Mouse (Mus musculus) lung, embryonic 15.5 days (tissue): ENCODE measurements around the gene Zfp512b. TPM values are rescaled to one million over a fixed set of nuclear protein-coding genes. Genes with fewer than 3 reads are reported as not detected.
A peak's percentile ranks its signal among the peaks of the same experiment; 100 is the strongest.

Experiments used
- ATAC-seq: fragments of 200-750 bp; cut with Nextera tagmentation; 2 replicates; pipeline ENCODE4 v1.8.0; 2017; ENCODE audit warnings: moderate number of reproducible peaks, borderline replicate concordance; ENCODE audit not compliant: low FRiP score, low TSS enrichment; ENCODE audit errors: extremely low read depth
- H3K27ac ChIP-seq: fragments of 300-500 bp; sonication (generic); 2 replicates; pipeline ENCODE4 v1.5.1; 2015; ENCODE audit warnings: moderate library complexity, mild to moderate bottlenecking, inconsistent platforms
- H3K27me3 ChIP-seq: fragments of 300-500 bp; sonication (generic); 2 replicates; pipeline ENCODE4 v1.6.1; 2015; ENCODE audit warnings: inconsistent platforms
- H3K36me3 ChIP-seq: fragments of 300-500 bp; sonication (generic); 2 replicates; pipeline ENCODE4 v1.6.1; 2015; ENCODE audit warnings: inconsistent platforms
- H3K4me1 ChIP-seq: fragments of 300-500 bp; sonication (generic); 2 replicates; pipeline ENCODE4 v1.6.1; 2015; ENCODE audit warnings: inconsistent platforms
- H3K4me2 ChIP-seq: fragments of 300-500 bp; sonication (generic); 2 replicates; pipeline ENCODE4 v1.6.1; 2015; ENCODE audit warnings: inconsistent platforms, mild to moderate bottlenecking, moderate library complexity
- H3K4me3 ChIP-seq: fragments of 300-500 bp; sonication (generic); 2 replicates; pipeline ENCODE4 v1.5.1; 2015; ENCODE audit warnings: mild to moderate bottlenecking, inconsistent platforms
- H3K9ac ChIP-seq: fragments of 300-500 bp; sonication (generic); 2 replicates; pipeline ENCODE4 v1.6.1; 2015; ENCODE audit warnings: inconsistent platforms
- H3K9me3 ChIP-seq: fragments of 300-500 bp; sonication (generic); 2 replicates; pipeline ENCODE4 v1.6.1; 2016; ENCODE audit warnings: inconsistent platforms
- WGBS: fragments of 180-500 bp; shearing (Covaris S2); methylation state at CpG from one replicate; pipeline ENCODE4 v1.1.7; 2015; 5-methylcytosine and 5-hydroxymethylcytosine counted together
- polyA plus RNA-seq: library from polyadenylated mRNA; unstranded; fragments of >200 nt; fragmentation: Nextera tagmentation; extraction: Ambion mirVana; gene quantifications from 2 replicates; pipeline ENCODE4 v1.2.1, GENCODE M21; 2015

The Zfp512b gene
- polyA plus RNA-seq: 48.2 and 52.3 TPM in 2 replicates

- H3K4me3 ChIP-seq: peak within 1 kb of the TSS; percentile 82
- peaks cover 11% of the 10 kb centered on the region for H3K4me1 ChIP-seq
- peak within 1 kb of the TSS; percentile 95 for H3K9ac ChIP-seq
- under 1% methylated on average over 83 of the region's 97 CpGs for WGBS
- H3K36me3 ChIP-seq: peaks cover 32% of the 10 kb centered on the region
- peak; percentile 82 for ATAC-seq
- peak within 1 kb of the TSS; percentile 67 for H3K4me2 ChIP-seq
- H3K9me3 ChIP-seq: no peaks in the 10 kb centered on the region
- H3K27me3 ChIP-seq: peaks cover 2% of the 10 kb centered on the region; the same call in 1 of the 2 replicates
- H3K27ac ChIP-seq: peak within 1 kb of the TSS; percentile 84
These were observed at the start of gene Zfp512b for GRCm38 (mm10) chr2:181592231-181593041. Gene Zfp512b, minus strand, starts transcription at chr2:181592803.

GRCm38 (mm10) chr2:181635865-181636264, 43.3 kb upstream of the Zfp512b start:
- no peak for ATAC-seq
- no peak overlapping the region for H3K4me3 ChIP-seq
- H3K27me3 ChIP-seq: no peaks in the 10 kb centered on the region
- H3K4me1 ChIP-seq: no peaks in the 10 kb centered on the region
- WGBS: 81% methylated on average over 3 of the region's 3 CpGs
- H3K27ac ChIP-seq: no peak overlapping the region
- no peak overlapping the region for H3K9ac ChIP-seq
- peaks cover 70% of the 10 kb centered on the region for H3K36me3 ChIP-seq
- no peaks in the 10 kb centered on the region for H3K9me3 ChIP-seq
- H3K4me2 ChIP-seq: no peak overlapping the region

GRCm38 (mm10) chr2:181632624-181633023, 40.0 kb upstream of the Zfp512b start:
- no peak overlapping the region for H3K4me3 ChIP-seq
- no peak overlapping the region for H3K9ac ChIP-seq
- H3K27ac ChIP-seq: no peak overlapping the region
- 96% methylated on average over 6 of the region's 6 CpGs for WGBS
- H3K9me3 ChIP-seq: no peaks in the 10 kb centered on the region
- H3K36me3 ChIP-seq: peaks cover 58% of the 10 kb centered on the region
- ATAC-seq: no peak
- H3K4me1 ChIP-seq: no peaks in the 10 kb centered on the region
- no peaks in the 10 kb centered on the region for H3K27me3 ChIP-seq
- H3K4me2 ChIP-seq: no peak overlapping the region

- Histone ChIP-seq H3K27me3 (no peaks in the 10 kb centered on the region), H3K36me3 (peaks cover 43% of the 10 kb centered on the region), H3K4me1 (no peaks in the 10 kb centered on the region)
These were observed 35.9 kb upstream of the Zfp512b start for GRCm38 (mm10) chr2:181628471-181628870.

GRCm38 (mm10) chr2:181623401-181623800, 30.8 kb upstream of the Zfp512b start:
- no peak overlapping the region for H3K4me3 ChIP-seq
- no peak overlapping the region for H3K9ac ChIP-seq
- no peak for ATAC-seq
- no peak overlapping the region for H3K27ac ChIP-seq
- no peaks in the 10 kb centered on the region for H3K4me1 ChIP-seq
- peaks cover 52% of the 10 kb centered on the region for H3K36me3 ChIP-seq
- H3K9me3 ChIP-seq: no peaks in the 10 kb centered on the region
- no peaks in the 10 kb centered on the region for H3K27me3 ChIP-seq
- no peak overlapping the region for H3K4me2 ChIP-seq

More at GRCm38 (mm10) chr2:181628471-181628870, 35.9 kb upstream of the Zfp512b start:
- Histone ChIP-seq H3K27ac (no peak overlapping the region), H3K4me3 (no peak overlapping the region), H3K4me2 (no peak overlapping the region), H3K9ac (no peak overlapping the region), H3K9me3 (no peaks in the 10 kb centered on the region)
- no peak for ATAC-seq

GRCm38 (mm10) chr2:181618761-181619495, 26.3 kb upstream of the Zfp512b start:
- H3K27ac ChIP-seq: no peak overlapping the region
- no peak overlapping the region for H3K4me2 ChIP-seq
- no peak overlapping the region for H3K4me3 ChIP-seq
- WGBS: 78% methylated on average over 5 of the region's 5 CpGs
- no peak for ATAC-seq
- no peaks in the 10 kb centered on the region for H3K27me3 ChIP-seq
- peaks cover 44% of the 10 kb centered on the region for H3K36me3 ChIP-seq
- no peak overlapping the region for H3K9ac ChIP-seq
- no peaks in the 10 kb centered on the region for H3K4me1 ChIP-seq
- H3K9me3 ChIP-seq: no peaks in the 10 kb centered on the region

GRCm38 (mm10) chr2:181602367-181602766, 9.8 kb upstream of the Zfp512b start:
- peak overlapping the region; percentile 97; the same call in 1 of the 2 replicates for H3K4me3 ChIP-seq
- H3K4me1 ChIP-seq: peaks cover 21% of the 10 kb centered on the region
- H3K27ac ChIP-seq: no peak overlapping the region
- WGBS: 61% methylated on average over 4 of the region's 4 CpGs
- H3K9me3 ChIP-seq: no peaks in the 10 kb centered on the region
- peaks cover 20% of the 10 kb centered on the region; the same call in 1 of the 2 replicates for H3K27me3 ChIP-seq
- no peaks in the 10 kb centered on the region for H3K36me3 ChIP-seq
- peak overlapping the region; percentile 71 for H3K4me2 ChIP-seq
- no peak overlapping the region for H3K9ac ChIP-seq
- ATAC-seq: no peak

- no peaks in the 10 kb centered on the region for H3K36me3 ChIP-seq
- H3K4me2 ChIP-seq: peak overlapping the region; percentile 71
- peak overlapping the region; percentile 93 for H3K9ac ChIP-seq
- no peak overlapping the region for H3K27ac ChIP-seq
- no peak for ATAC-seq
- peaks cover 21% of the 10 kb centered on the region for H3K4me1 ChIP-seq
- H3K27me3 ChIP-seq: peaks cover 21% of the 10 kb centered on the region; the same call in 1 of the 2 replicates
- no peaks in the 10 kb centered on the region for H3K9me3 ChIP-seq
- peak overlapping the region; percentile 97 for H3K4me3 ChIP-seq
- WGBS: 23% methylated on average over 10 of the region's 10 CpGs
These were observed 9.1 kb upstream of the Zfp512b start for GRCm38 (mm10) chr2:181601751-181602145.

GRCm38 (mm10) chr2:181600828-181601750, 8.5 kb upstream of the Zfp512b start:
- no peaks in the 10 kb centered on the region for H3K9me3 ChIP-seq
- H3K4me1 ChIP-seq: peaks cover 21% of the 10 kb centered on the region
- peak; percentile 93 for ATAC-seq
- peak overlapping the region; percentile 71 for H3K4me2 ChIP-seq
- peaks cover 21% of the 10 kb centered on the region; the same call in 1 of the 2 replicates for H3K27me3 ChIP-seq
- peak overlapping the region; percentile 97 for H3K4me3 ChIP-seq
- H3K9ac ChIP-seq: peak overlapping the region; percentile 93
- no peaks in the 10 kb centered on the region for H3K36me3 ChIP-seq
- WGBS: 1% methylated on average over 57 of the region's 57 CpGs
- peak overlapping the region; percentile 71 for H3K27ac ChIP-seq

- Histone ChIP-seq H3K27me3 (peaks cover 21% of the 10 kb centered on the region; the same call in 1 of the 2 replicates), H3K27ac (0 out of 2 replicates have a peak overlapping the region, but pooled peaks have one; percentile 69), H3K4me1 (peaks cover 21% of the 10 kb centered on the region), H3K4me2 (peak overlapping the region; percentile 71), H3K9me3 (no peaks in the 10 kb centered on the region), H3K36me3 (no peaks in the 10 kb centered on the region), H3K9ac (peak overlapping the region; percentile 93), H3K4me3 (peak overlapping the region; percentile 97)
- no peak for ATAC-seq
- WGBS: 64% methylated on average over 6 of the region's 6 CpGs
These were observed 7.7 kb upstream of the Zfp512b start for GRCm38 (mm10) chr2:181600226-181600758.
